Mouse (Mus musculus): ENCODE data around the gene Itpkb. TPM values are rescaled to one million over a fixed set of nuclear protein-coding genes. Genes with fewer than 3 reads are reported as not detected.

Itpkb gene
- polyA plus RNA-seq, 1 experiment = 14.9 TPM

DNA sequence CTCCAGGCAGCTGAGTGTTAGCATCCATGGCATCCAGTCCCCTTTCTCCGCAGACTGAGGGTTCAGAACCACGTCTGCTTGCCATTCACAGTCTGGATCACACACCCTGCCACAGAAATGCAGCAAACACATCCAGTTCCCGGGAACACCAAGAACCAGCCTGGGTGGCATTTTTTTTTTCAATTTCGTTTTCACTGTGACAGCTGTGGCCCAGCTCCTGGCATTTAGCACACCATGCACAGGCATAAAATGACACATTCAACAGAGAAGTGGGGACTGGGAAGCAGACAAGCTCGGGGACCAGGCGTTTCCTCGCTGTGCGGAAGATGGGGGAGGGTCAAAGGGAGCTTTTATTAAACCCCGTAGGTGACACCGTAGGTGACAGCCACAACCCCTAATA, 97.4 kb downstream of the Itpkb start:
- no peak for DNase-seq
- 54% methylated on average over 10 of the region's 10 CpGs for WGBS
- H3K4me3 ChIP-seq (ENCODE audit: insufficient read depth, low read depth, low read length) = no peak overlapping the region
- TF ChIP-seq CTCF (conservative IDR thresholded peaks at IDR 0.05; ENCODE audit: insufficient read depth, insufficient read length, low read depth, low read length) (no peak), POLR2A (IDR thresholded peaks at IDR 0.05; ENCODE audit: low read depth, low read length) (no peak)
- H3K27ac ChIP-seq (ENCODE audit: insufficient read depth, low read depth, low read length) = no peak overlapping the region
- no peaks in the 10 kb centered on the region for H3K27me3 ChIP-seq (replicated peaks; ENCODE audit: control insufficient read depth, insufficient read depth, low read length)
- no peaks in the 10 kb centered on the region for H3K36me3 ChIP-seq (ENCODE audit: control insufficient read depth, insufficient read depth, low read length)
- no peaks in the 10 kb centered on the region for H3K4me1 ChIP-seq (ENCODE audit: control insufficient read depth, insufficient read depth, low read length)

- Histone ChIP-seq H3K27ac (ENCODE audit: insufficient read depth, low read depth, low read length) (no peak overlapping the region), H3K4me3 (ENCODE audit: insufficient read depth, low read depth, low read length) (no peak overlapping the region), H3K4me1 (ENCODE audit: control insufficient read depth, insufficient read depth, low read length) (no peaks in the 10 kb centered on the region), H3K36me3 (ENCODE audit: control insufficient read depth, insufficient read depth, low read length) (no peaks in the 10 kb centered on the region), H3K27me3 (replicated peaks; ENCODE audit: control insufficient read depth, insufficient read depth, low read length) (no peaks in the 10 kb centered on the region)
- peak; percentile 77 for DNase-seq
- TF ChIP-seq POLR2A (IDR thresholded peaks at IDR 0.05; ENCODE audit: low read depth, low read length) (no peak), CTCF (conservative IDR thresholded peaks at IDR 0.05; ENCODE audit: insufficient read depth, insufficient read length, low read depth, low read length) (peak; percentile 93)
- 21% methylated on average over 9 of the region's 9 CpGs for WGBS
Observed at GRCm38 (mm10) chr1:180428101-180428712, 97.9 kb downstream of the Itpkb start.

DNA sequence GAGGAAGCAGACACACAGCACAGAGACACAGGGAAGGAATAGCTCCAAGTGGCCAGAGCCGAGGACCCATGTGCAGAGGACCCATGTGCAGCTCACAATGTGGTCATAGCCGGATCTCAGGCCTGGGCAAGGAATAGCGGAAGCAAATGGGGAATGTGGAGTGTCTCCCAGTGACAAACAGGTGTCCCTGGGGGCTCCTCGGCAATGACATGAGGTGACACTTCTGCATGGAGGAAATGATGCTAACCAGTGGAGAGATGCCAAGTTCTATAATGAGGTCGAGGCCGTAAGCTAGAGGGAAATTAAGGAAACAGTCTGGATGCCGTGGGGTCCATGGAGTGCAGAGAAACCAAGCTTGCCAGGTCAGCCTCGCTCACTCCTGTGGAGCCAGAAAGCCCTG, 98.6 kb downstream of the Itpkb start:
- TF ChIP-seq CTCF (conservative IDR thresholded peaks at IDR 0.05; ENCODE audit: insufficient read depth, insufficient read length, low read depth, low read length) = no peak
- TF ChIP-seq POLR2A (IDR thresholded peaks at IDR 0.05; ENCODE audit: low read depth, low read length) = no peak
- Histone ChIP-seq H3K4me3 (ENCODE audit: insufficient read depth, low read depth, low read length) (no peak overlapping the region), H3K36me3 (ENCODE audit: control insufficient read depth, insufficient read depth, low read length) (no peaks in the 10 kb centered on the region), H3K4me1 (ENCODE audit: control insufficient read depth, insufficient read depth, low read length) (no peaks in the 10 kb centered on the region), H3K27me3 (replicated peaks; ENCODE audit: control insufficient read depth, insufficient read depth, low read length) (no peaks in the 10 kb centered on the region), H3K27ac (ENCODE audit: insufficient read depth, low read depth, low read length) (no peak overlapping the region)
- WGBS = 70% methylated on average over 8 of the region's 8 CpGs
- DNase-seq = no peak

- H3K27me3 ChIP-seq (replicated peaks; ENCODE audit: control insufficient read depth, insufficient read depth, low read length) = no peaks in the 10 kb centered on the region
- no peak overlapping the region for H3K27ac ChIP-seq (ENCODE audit: insufficient read depth, low read depth, low read length)
- no peak overlapping the region for H3K4me3 ChIP-seq (ENCODE audit: insufficient read depth, low read depth, low read length)
- TF ChIP-seq CTCF (conservative IDR thresholded peaks at IDR 0.05; ENCODE audit: insufficient read depth, insufficient read length, low read depth, low read length) = no peak
- no peak for TF ChIP-seq POLR2A (IDR thresholded peaks at IDR 0.05; ENCODE audit: low read depth, low read length)
- DNase-seq = no peak
- WGBS = 75% methylated on average over 5 of the region's 5 CpGs
- no peaks in the 10 kb centered on the region for H3K4me1 ChIP-seq (ENCODE audit: control insufficient read depth, insufficient read depth, low read length)
- H3K36me3 ChIP-seq (ENCODE audit: control insufficient read depth, insufficient read depth, low read length) = no peaks in the 10 kb centered on the region
Observed at GRCm38 (mm10) chr1:180429819-180430218, 99.5 kb downstream of the Itpkb start.

GRCm38 (mm10) chr1:180431833-180432232, 101.5 kb downstream of the Itpkb start:
- no peak for DNase-seq
- H3K4me3 ChIP-seq (ENCODE audit: insufficient read depth, low read depth, low read length) = no peak overlapping the region
- 64% methylated on average over 12 of the region's 12 CpGs for WGBS
- H3K36me3 ChIP-seq (ENCODE audit: control insufficient read depth, insufficient read depth, low read length) = no peaks in the 10 kb centered on the region
- TF ChIP-seq POLR2A (IDR thresholded peaks at IDR 0.05; ENCODE audit: low read depth, low read length) = no peak
- TF ChIP-seq CTCF (conservative IDR thresholded peaks at IDR 0.05; ENCODE audit: insufficient read depth, insufficient read length, low read depth, low read length) = no peak
- no peak overlapping the region for H3K27ac ChIP-seq (ENCODE audit: insufficient read depth, low read depth, low read length)
- no peaks in the 10 kb centered on the region for H3K27me3 ChIP-seq (replicated peaks; ENCODE audit: control insufficient read depth, insufficient read depth, low read length)
- H3K4me1 ChIP-seq (ENCODE audit: control insufficient read depth, insufficient read depth, low read length) = no peaks in the 10 kb centered on the region

- Histone ChIP-seq H3K4me1 (ENCODE audit: control insufficient read depth, insufficient read depth, low read length) (no peaks in the 10 kb centered on the region), H3K27me3 (replicated peaks; ENCODE audit: control insufficient read depth, insufficient read depth, low read length) (no peaks in the 10 kb centered on the region), H3K36me3 (ENCODE audit: control insufficient read depth, insufficient read depth, low read length) (no peaks in the 10 kb centered on the region), H3K4me3 (ENCODE audit: insufficient read depth, low read depth, low read length) (no peak overlapping the region), H3K27ac (ENCODE audit: insufficient read depth, low read depth, low read length) (no peak overlapping the region)
- no peak for DNase-seq
- TF ChIP-seq CTCF (conservative IDR thresholded peaks at IDR 0.05; ENCODE audit: insufficient read depth, insufficient read length, low read depth, low read length) (no peak), POLR2A (IDR thresholded peaks at IDR 0.05; ENCODE audit: low read depth, low read length) (no peak)
- WGBS = 7% methylated on average over 16 of the region's 16 CpGs
Observed at GRCm38 (mm10) chr1:180433098-180433538, 102.8 kb downstream of the Itpkb start.

GRCm38 (mm10) chr1:180433796-180434566, 103.7 kb downstream of the Itpkb start:
- 15% methylated on average over 7 of the region's 7 CpGs for WGBS
- no peak overlapping the region for H3K4me3 ChIP-seq (ENCODE audit: insufficient read depth, low read depth, low read length)
- no peaks in the 10 kb centered on the region for H3K4me1 ChIP-seq (ENCODE audit: control insufficient read depth, insufficient read depth, low read length)
- H3K27me3 ChIP-seq (replicated peaks; ENCODE audit: control insufficient read depth, insufficient read depth, low read length) = no peaks in the 10 kb centered on the region
- peak; percentile 97 for TF ChIP-seq CTCF (conservative IDR thresholded peaks at IDR 0.05; ENCODE audit: insufficient read depth, insufficient read length, low read depth, low read length)
- TF ChIP-seq POLR2A (IDR thresholded peaks at IDR 0.05; ENCODE audit: low read depth, low read length) = no peak
- H3K27ac ChIP-seq (ENCODE audit: insufficient read depth, low read depth, low read length) = no peak overlapping the region
- no peaks in the 10 kb centered on the region for H3K36me3 ChIP-seq (ENCODE audit: control insufficient read depth, insufficient read depth, low read length)
- peak; percentile 66 for DNase-seq
